Mouse (Mus musculus) embryonic stem cell, embryonic (primary cell): ENCODE measurements around the gene Hhatl.

Experiments
- CTCF ChIA-PET, 4 experiments: fragments of 300-600 bp in 2 of 4; fragments of 350-600 bp in 2 of 4; sonication (Branson Sonifier 250); formaldehyde crosslinking; loops; one replicate each; lab custom pipeline; 2022; ENCODE audit warnings: inconsistent platforms in 2 of 4; lab: Charles Lee
- POLR2A ChIA-PET, 4 experiments: fragments of 300-600 bp in 2 of 4; fragments of 350-600 bp in 2 of 4; sonication (Branson Sonifier 250); formaldehyde crosslinking; loops; one replicate each; lab custom pipeline; 2022; ENCODE audit warnings: antibody characterized with exemption in 4 of 4, inconsistent platforms in 1 of 4; lab: Charles Lee

Hhatl gene

GRCm38 (mm10) chr9:121776511-121776910 is 15.8 kb downstream of the Hhatl start:
- ChIA-PET CTCF (no interaction called here), POLR2A (no interaction called here)

DNA sequence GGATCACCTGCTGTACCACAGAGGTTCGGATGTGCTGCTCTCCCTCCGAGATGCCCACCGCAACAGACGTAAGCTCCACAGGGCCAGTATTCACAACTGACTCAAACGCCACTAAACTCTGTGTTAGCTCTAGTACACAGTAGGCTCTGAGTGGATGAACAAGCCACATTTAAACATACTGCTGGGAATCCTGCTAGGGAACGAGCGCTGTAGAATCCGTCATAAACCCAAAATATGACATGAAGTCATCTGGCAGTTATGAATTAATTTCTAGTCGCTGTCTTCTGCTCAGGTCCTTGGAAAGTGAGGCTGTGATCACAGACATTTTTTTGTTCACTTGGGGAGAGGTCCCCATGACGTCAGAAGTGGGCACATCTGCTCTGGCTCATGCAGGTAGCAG is 16.4 kb downstream of the Hhatl start:
- CTCF ChIA-PET, result no interaction called here
- POLR2A ChIA-PET, result interaction anchor here in 1 of 4 experiments (0.5 to 1.3 kb wide), 2 partner anchors 16 to 56 kb away, joined by 3 to 4 read pairs; no protein-coding TSS in a partner anchor

- CTCF ChIA-PET, result interaction anchor here in 2 of 4 experiments (0.6 kb wide), 2 partner anchors 71 to 670 kb away, joined by 4 to 9 read pairs; no protein-coding TSS in a partner anchor
- POLR2A ChIA-PET, result interaction anchor here in 2 of 4 experiments (0.7 to 1.6 kb wide), 2 partner anchors 11 to 1340 kb away, joined by 3 to 5 read pairs; partner anchors contain the start of genes Exosc7 (in 1 of the 2) and Zdhhc3 (in 1 of the 2)
Measured at GRCm38 (mm10) chr9:121772412-121772811, 19.9 kb downstream of the Hhatl start.

DNA sequence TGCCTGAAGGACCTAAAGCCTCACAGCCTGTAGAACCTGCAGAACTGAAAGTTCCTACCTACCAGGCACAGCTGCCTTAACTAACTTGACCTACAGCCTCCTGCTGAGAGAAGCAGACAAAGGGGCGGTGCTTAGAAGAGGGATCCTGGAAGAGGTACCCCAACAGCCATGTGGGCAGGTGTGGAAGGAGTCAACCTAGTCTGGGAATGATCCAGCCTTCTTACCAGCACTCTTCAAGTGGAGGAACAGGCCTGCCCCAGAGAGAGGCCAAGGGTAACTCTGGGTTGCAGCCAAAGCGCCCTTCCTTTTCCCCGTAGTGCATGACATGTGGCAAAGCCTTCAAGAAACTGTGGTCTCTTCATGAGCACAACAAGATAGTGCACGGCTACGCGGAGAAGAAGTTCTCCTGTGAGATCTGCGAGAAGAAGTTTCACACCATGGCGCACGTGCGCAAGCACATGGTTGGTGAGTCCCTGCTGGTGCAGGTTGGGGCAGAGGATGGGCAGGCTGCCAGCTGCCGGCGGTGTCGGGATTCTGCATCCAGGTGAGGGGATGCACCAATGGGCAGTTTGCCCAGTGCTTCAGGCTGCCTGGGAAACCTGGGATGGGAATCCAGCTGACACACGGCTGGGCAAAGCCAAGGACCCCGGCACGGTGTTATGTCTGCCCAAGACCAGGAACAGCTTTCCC is 27.0 kb downstream of the Hhatl start:
- POLR2A ChIA-PET, result interaction anchor here in 2 of 4 experiments (0.5 to 1.1 kb wide), 3 partner anchors 31 to 861 kb away, joined by 3 read pairs; partner anchors contain the start of gene Ss18l2 (in 1 of the 2)
- CTCF ChIA-PET, result no interaction called here

- ChIA-PET CTCF (interaction anchor here in 1 of 4 experiments (0.6 kb wide), 1 partner anchor 388 kb away, joined by 3 read pairs; no protein-coding TSS in a partner anchor), POLR2A (interaction anchor here in 2 of 4 experiments (1.0 to 1.1 kb wide), 2 partner anchors 11 to 94 kb away, joined by 3 to 4 read pairs; partner anchors contain the start of gene Higd1a (in 1 of the 2))
Measured at GRCm38 (mm10) chr9:121763716-121764115, 28.6 kb downstream of the Hhatl start.

- ChIA-PET POLR2A (interaction anchor here in 3 of 4 experiments (0.5 to 2.0 kb wide), 6 partner anchors 9 to 1561 kb away, joined by 3 to 6 read pairs (median 5); partner anchors contain the start of gene Nktr (in 2 of the 3)), CTCF (interaction anchor here in 2 of 4 experiments (0.6 kb wide), 2 partner anchors 11 to 66 kb away, joined by 3 to 4 read pairs; no protein-coding TSS in a partner anchor)
Measured at GRCm38 (mm10) chr9:121762761-121763160, 29.5 kb downstream of the Hhatl start.

- CTCF ChIA-PET, result interaction anchor here in 2 of 4 experiments (0.6 kb wide), 2 partner anchors 11 to 65 kb away, joined by 3 to 4 read pairs; no protein-coding TSS in a partner anchor
- POLR2A ChIA-PET, result interaction anchor here in 3 of 4 experiments (0.5 to 4.1 kb wide), 11 partner anchors 8 to 1560 kb away, joined by 3 to 19 read pairs (median 4); partner anchors contain the start of genes Nktr (in 2 of the 3), Rpl14 (in 1 of the 3) and Ss18l2 (in 1 of the 3)
Measured at GRCm38 (mm10) chr9:121762248-121762647, 30.1 kb downstream of the Hhatl start.

DNA sequence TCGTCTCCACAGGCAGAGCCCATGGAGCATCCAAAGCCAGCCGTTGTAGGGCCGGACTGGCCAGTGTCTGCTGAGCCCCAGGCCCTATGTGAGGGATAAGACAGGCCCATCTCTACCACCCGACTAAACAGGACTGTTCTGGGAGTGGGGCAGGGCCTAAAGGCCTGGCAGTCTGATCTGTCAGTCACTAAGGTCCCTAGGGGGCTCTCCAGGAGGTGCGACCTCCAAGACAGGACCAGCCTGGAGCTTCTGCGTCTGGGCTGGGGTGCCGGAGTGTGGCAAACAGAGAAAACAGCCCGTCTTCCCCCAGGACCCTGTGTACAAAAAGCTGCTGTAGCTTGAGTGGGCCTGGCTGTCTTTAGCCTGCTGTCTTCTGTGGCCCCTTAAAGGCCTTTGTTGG is 30.5 kb downstream of the Hhatl start:
- ChIA-PET CTCF (interaction anchor here in 1 of 4 experiments (1.0 kb wide), 1 partner anchor 69 kb away, joined by 3 read pairs; no protein-coding TSS in a partner anchor), POLR2A (interaction anchor here in 3 of 4 experiments (0.6 to 4.1 kb wide), 10 partner anchors 8 to 1190 kb away, joined by 3 to 19 read pairs (median 4); partner anchors contain the start of genes Nktr (in 2 of the 3), Rpl14 (in 1 of the 3) and Ss18l2 (in 1 of the 3))

GRCm38 (mm10) chr9:121761091-121761665 is 31.1 kb downstream of the Hhatl start:
- ChIA-PET POLR2A (interaction anchor here (0.5 to 5.0 kb wide), 18 partner anchors 10 to 476 kb away, joined by 3 to 31 read pairs (median 4); partner anchors contain the start of genes Nktr (in 3 of the 4), Higd1a (in 2 of the 4), Ss18l2 (in 2 of the 4) and Lyzl4 (in 1 of the 4)), CTCF (interaction anchor here in 2 of 4 experiments (0.9 to 1.6 kb wide), 4 partner anchors 70 to 118 kb away, joined by 3 to 6 read pairs (median 3); partner anchors contain the start of gene Vipr1 (in 1 of the 2))

DNA sequence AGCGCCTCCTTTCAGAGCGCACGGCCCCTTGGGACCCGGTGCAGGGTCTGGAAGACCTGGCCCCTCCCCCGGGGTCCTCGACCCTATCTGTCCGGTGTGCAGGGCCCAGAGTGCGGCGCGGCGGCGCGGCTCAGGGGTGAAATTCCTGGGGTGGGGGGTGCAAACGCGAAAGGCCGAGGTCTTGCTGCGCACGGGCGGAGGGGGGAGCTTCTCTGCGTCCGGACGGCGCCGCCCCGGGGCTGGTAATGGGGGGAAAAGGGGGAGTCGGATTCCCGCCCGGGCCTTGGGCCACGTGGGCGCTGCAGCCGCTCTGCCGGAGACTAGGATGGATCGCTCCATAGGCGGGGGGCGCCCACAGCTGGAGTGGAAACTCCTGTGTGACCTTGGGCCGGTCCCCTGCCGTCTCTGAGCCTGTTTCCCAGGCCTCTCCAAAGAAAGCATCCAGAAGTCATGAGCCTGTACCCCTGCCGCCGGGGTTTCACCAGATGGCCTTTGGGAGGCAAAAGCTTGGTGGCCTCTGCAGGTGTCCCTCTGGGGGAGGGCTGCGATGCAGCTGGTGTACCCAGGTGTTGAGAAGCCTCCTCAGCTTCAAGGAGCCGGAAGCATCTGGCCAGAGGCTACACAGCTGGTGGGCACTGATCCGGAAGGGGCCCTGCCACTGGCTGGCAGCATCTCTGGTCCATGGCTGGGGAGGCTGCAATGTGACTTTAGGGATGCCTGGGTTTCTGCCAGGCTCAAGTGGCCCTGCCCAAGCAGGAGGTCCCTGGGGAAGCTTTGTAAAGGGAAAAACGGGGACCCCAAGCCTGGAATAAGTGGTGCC is 31.8 kb downstream of the Hhatl start:
- POLR2A ChIA-PET, result interaction anchor here (0.6 to 5.0 kb wide), 22 partner anchors 9 to 1688 kb away, joined by 3 to 31 read pairs (median 3); partner anchors contain the start of genes Nktr (in 3 of the 4), Higd1a (in 2 of the 4), Ss18l2 (in 2 of the 4) and Lyzl4 (in 1 of the 4)

DNA sequence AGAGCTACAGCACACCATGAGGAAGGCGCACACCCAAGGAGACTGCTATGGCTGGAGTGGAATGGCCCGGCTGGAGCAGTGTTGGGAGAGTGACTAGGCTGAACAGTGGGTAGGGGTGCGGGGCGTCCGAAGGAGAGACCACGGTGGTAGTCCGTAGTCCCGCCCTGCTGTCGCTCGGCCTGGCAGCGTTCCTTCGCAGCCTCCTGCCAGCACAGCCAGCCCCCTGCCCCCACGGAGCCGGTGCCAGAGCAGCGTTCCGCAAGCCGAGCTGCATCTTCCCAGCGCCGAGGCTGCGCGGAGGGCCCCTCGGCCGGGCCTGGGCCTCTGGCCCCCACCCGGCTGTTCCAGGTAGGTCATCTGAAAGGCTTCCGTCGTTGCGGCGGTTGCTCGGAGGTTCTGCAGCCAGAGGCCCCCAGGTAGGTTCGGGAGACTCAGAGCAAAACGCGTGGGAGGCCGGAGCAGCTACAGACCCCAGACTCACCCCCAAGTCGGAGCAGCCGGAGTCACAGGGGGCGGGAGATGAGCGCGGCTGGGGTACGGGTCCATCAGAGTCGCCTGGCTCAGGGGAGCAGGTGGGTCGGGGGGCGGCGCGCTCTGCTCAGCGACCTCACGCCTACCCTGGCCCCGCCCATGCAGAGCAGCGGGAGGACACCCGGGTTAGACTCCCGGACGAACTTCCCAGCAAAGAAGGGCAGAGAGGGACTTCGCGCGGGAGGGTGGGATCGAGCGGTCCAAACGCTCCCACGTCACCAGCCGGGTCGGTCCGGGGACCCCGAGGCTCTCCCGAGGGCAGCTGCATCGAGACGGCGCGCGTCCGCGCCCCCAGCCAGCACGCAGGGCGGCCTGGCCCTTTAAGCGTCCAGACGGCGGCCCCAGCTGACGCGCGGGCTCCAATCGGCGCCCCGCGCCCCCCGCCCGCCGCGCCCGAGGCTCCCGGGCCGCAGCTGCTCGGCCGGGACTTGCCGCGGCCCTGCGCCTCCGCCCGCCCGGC is 32.9 kb downstream of the Hhatl start, which contains the start of gene Zfp651:
TSS of gene Zfp651 (plus strand) at position 240 of the 991 bp plus-strand sequence.
- ChIA-PET CTCF (interaction anchor here in 2 of 4 experiments (0.5 to 1.6 kb wide), 4 partner anchors 87 to 1240 kb away, joined by 3 to 6 read pairs (median 3); no protein-coding TSS in a partner anchor), POLR2A (interaction anchor here (0.6 to 5.0 kb wide), 22 partner anchors 8 to 1687 kb away, joined by 3 to 31 read pairs (median 4); partner anchors contain the start of genes Nktr (in 3 of the 4), Higd1a (in 2 of the 4), Ss18l2 (in 2 of the 4) and Lyzl4 (in 1 of the 4))

More for the DNA sequence above, 31.8 kb downstream of the Hhatl start:
- CTCF ChIA-PET, result interaction anchor here in 3 of 4 experiments (0.6 to 1.6 kb wide), 6 partner anchors 41 to 254 kb away, joined by 3 to 6 read pairs (median 3); partner anchors contain the start of genes Nktr (in 1 of the 3) and Vipr1 (in 1 of the 3)

DNA sequence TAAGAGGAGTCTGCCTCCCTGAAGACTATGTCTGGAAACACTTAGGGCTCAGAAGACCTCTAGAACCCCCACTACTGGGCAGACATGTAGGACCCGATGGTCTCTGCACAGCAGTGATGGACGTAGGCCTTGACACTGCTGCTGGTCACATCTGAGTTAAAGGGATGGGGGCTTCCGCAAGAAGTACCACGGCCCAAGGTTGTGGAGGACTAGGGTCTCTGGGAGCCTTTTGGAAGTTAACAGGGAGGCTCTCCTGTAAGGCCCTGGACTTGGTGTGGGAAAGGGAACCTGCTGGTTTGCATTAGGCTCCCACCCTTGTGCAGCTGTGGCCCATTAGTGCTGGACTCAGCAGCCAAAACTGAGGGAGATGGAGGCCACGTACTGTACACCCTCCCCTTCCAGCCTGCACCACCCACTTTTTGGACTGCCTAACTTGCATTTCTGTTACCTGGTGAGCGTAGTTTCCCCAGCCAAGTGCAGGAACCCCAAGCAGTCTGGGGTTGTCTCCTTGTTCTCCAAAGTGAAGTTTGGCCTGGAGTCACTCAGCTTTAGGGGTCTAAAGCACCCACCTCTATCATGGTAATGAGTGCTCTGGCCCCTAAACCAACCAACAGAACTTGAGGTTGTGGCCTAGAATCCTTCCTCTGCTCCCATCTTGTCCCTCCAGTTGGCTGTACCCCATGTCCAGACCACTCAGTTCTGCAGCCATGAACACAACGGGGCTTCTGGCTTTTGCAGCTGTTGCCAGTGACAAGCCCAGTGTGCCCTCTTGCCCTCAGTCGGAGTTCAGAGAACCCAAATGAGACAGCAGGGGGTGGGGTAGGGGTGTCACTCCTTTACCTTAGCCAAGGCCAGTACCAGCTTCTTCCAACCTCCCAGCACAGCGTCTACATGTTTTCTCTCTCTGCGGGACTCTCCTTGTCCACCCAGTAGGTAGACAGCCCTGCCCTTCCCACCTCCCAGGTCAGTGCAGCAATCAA is 34.2 kb downstream of the Hhatl start:
- POLR2A ChIA-PET, result interaction anchor here in 3 of 4 experiments (0.6 to 5.0 kb wide), 14 partner anchors 7 to 440 kb away, joined by 3 to 31 read pairs (median 4); partner anchors contain the start of genes Higd1a (in 1 of the 3), Nktr (in 1 of the 3) and Ss18l2 (in 1 of the 3)
- CTCF ChIA-PET, result no interaction called here

GRCm38 (mm10) chr9:121757432-121757831 is 34.9 kb downstream of the Hhatl start:
- CTCF ChIA-PET, result interaction anchor here in 1 of 4 experiments (0.5 kb wide), 1 partner anchor 27 kb away, joined by 4 read pairs; no protein-coding TSS in a partner anchor
- POLR2A ChIA-PET, result interaction anchor here in 3 of 4 experiments (0.6 to 5.0 kb wide), 9 partner anchors 9 to 441 kb away, joined by 3 to 31 read pairs (median 3); partner anchors contain the start of genes Higd1a (in 1 of the 3) and Nktr (in 1 of the 3)

GRCm38 (mm10) chr9:121756785-121757184 is 35.5 kb downstream of the Hhatl start:
- POLR2A ChIA-PET, result interaction anchor here in 2 of 4 experiments (0.9 to 5.0 kb wide), 3 partner anchors 8 to 38 kb away, joined by 4 to 31 read pairs (median 6); partner anchors contain the start of gene Nktr (in 1 of the 2)

More at GRCm38 (mm10) chr9:121756785-121757184, 35.5 kb downstream of the Hhatl start:
- CTCF ChIA-PET, result interaction anchor here in 1 of 4 experiments (0.5 kb wide), 1 partner anchor 26 kb away, joined by 4 read pairs; no protein-coding TSS in a partner anchor
